Mouse (Mus musculus) embryonic facial prominence, embryonic 11.5 days (tissue): ENCODE measurements at regions not wholly inside any gene's neighbourhood (a gene's known extent, or its start where the extent isn't known, plus 50 kb on each side); places are given as distances from the start of the nearest gene placed in this dataset.

Experiments
- ATAC-seq: fragments of 200-750 bp; cut with Nextera tagmentation; replicated peaks from 2 replicates; pipeline ENCODE4 v1.8.0; 2017; ENCODE audit warnings: low read depth; ENCODE audit not compliant: insufficient number of reproducible peaks, low FRiP score, low TSS enrichment
- DNase-seq: peaks from one replicate; pipeline ENCODE4 v3.0.0-alpha.2; 2015; ENCODE audit warnings: low spot score
- H3K27ac ChIP-seq: fragments of 300-500 bp; sonication (generic); replicated peaks from 2 replicates; pipeline ENCODE4 v1.5.1; 2014; ENCODE audit warnings: mild to moderate bottlenecking, low read depth, low read length, control low read depth
- H3K27me3 ChIP-seq: fragments of 300-500 bp; sonication (generic); 2 replicates; pipeline ENCODE4 v1.6.1; 2014; ENCODE audit warnings: mild to moderate bottlenecking, low read length, moderate library complexity, mixed read lengths; ENCODE audit not compliant: control insufficient read depth, insufficient read depth
- H3K36me3 ChIP-seq: fragments of 300-500 bp; sonication (generic); replicated peaks from 2 replicates; pipeline ENCODE4 v1.6.1; 2014; ENCODE audit warnings: low read depth, mild to moderate bottlenecking, low read length, moderate library complexity, mixed read lengths; ENCODE audit not compliant: control insufficient read depth, insufficient read depth
- H3K4me1 ChIP-seq: fragments of 300-500 bp; sonication (generic); 2 replicates; pipeline ENCODE4 v1.6.1; 2014; ENCODE audit warnings: low read length, mixed read lengths; ENCODE audit not compliant: control insufficient read depth, insufficient read depth
- H3K4me2 ChIP-seq: fragments of 300-500 bp; sonication (generic); 2 replicates; pipeline ENCODE4 v1.6.1; 2014; ENCODE audit warnings: low read depth, mild to moderate bottlenecking, control low read depth, low read length, moderate library complexity
- H3K4me3 ChIP-seq: fragments of 300-500 bp; sonication (generic); 2 replicates; pipeline ENCODE4 v1.5.1; 2014; ENCODE audit warnings: low read depth, low read length, control low read depth
- H3K9ac ChIP-seq: fragments of 300-500 bp; sonication (generic); replicated peaks from 2 replicates; pipeline ENCODE4 v1.6.1; 2014; ENCODE audit warnings: mild to moderate bottlenecking, control low read depth, low read length
- H3K9me3 ChIP-seq: fragments of 300-500 bp; sonication (generic); replicated peaks from 2 replicates; pipeline ENCODE4 v1.6.1; 2016; ENCODE audit warnings: mild to moderate bottlenecking, low read length, inconsistent platforms, mixed read lengths; ENCODE audit not compliant: control insufficient read depth
- WGBS: fragments of 180-500 bp; shearing (Covaris S2); extraction: QIAGEN DNeasy Blood & Tissue Kit; methylation state at CpG from one replicate; pipeline ENCODE4 v1.1.7; 2014; 5-methylcytosine and 5-hydroxymethylcytosine counted together

DNA sequence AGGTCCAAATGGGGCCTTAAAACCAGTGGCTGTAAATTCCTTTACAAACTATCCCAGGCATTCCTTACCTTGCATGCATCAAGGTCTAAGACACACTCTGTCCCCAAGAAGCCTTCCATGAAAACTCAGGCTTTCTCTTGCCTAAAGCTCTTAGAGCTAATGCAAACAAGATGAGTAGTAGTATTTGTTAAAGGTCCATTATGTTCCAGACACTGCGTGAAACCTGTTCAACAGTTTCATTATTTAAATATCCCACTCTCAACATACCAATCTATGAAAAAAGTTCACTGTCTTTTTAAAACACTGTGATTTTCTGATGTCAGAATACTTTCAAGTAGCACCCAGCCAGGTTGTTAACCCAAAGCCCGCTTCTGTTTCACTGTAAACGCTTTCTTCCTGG lies 687.9 kb upstream of the A1bg start:
- no peaks in the 10 kb centered on the region for H3K4me1 ChIP-seq
- no peak overlapping the region for H3K4me3 ChIP-seq
- H3K27me3 ChIP-seq = no peaks in the 10 kb centered on the region
- H3K27ac ChIP-seq = no peak overlapping the region
- ATAC-seq (no peak), DNase-seq (no peak)
- 76% methylated on average over 3 of the region's 3 CpGs for WGBS
- H3K36me3 ChIP-seq = no peaks in the 10 kb centered on the region
- H3K9me3 ChIP-seq = no peaks in the 10 kb centered on the region
- H3K9ac ChIP-seq = no peak overlapping the region
- H3K4me2 ChIP-seq = no peak overlapping the region

- no peak overlapping the region for H3K27ac ChIP-seq
- H3K4me2 ChIP-seq = no peak overlapping the region
- 78% methylated on average over 6 of the region's 6 CpGs for WGBS
- H3K27me3 ChIP-seq = no peaks in the 10 kb centered on the region
- H3K4me1 ChIP-seq = no peaks in the 10 kb centered on the region
- ATAC-seq = no peak
- DNase-seq = no peak
- H3K36me3 ChIP-seq = no peaks in the 10 kb centered on the region
- H3K9me3 ChIP-seq = no peaks in the 10 kb centered on the region
- H3K4me3 ChIP-seq = no peak overlapping the region
- no peak overlapping the region for H3K9ac ChIP-seq
These were observed 686.8 kb upstream of the A1bg start for GRCm38 (mm10) chr15:61609656-61610055.

GRCm38 (mm10) chr15:61608301-61608731 lies 685.5 kb upstream of the A1bg start:
- no peak overlapping the region for H3K27ac ChIP-seq
- no peaks in the 10 kb centered on the region for H3K4me1 ChIP-seq
- no peaks in the 10 kb centered on the region for H3K27me3 ChIP-seq
- no peaks in the 10 kb centered on the region for H3K9me3 ChIP-seq
- no peak overlapping the region for H3K4me2 ChIP-seq
- WGBS = 76% methylated on average over 6 of the region's 6 CpGs
- H3K9ac ChIP-seq = no peak overlapping the region
- H3K4me3 ChIP-seq = no peak overlapping the region
- DNase-seq (no peak), ATAC-seq (no peak)
- H3K36me3 ChIP-seq = no peaks in the 10 kb centered on the region

GRCm38 (mm10) chr15:61599734-61600133 lies 676.9 kb upstream of the A1bg start:
- Histone ChIP-seq H3K27me3 (no peaks in the 10 kb centered on the region), H3K4me2 (no peak overlapping the region), H3K4me3 (no peak overlapping the region), H3K4me1 (no peaks in the 10 kb centered on the region), H3K27ac (no peak overlapping the region), H3K9ac (no peak overlapping the region), H3K36me3 (no peaks in the 10 kb centered on the region), H3K9me3 (no peaks in the 10 kb centered on the region)
- no peak for DNase-seq
- ATAC-seq = no peak
- WGBS = 77% methylated on average over 6 of the region's 6 CpGs

- no peak overlapping the region for H3K9ac ChIP-seq
- H3K27ac ChIP-seq = no peak overlapping the region
- no peaks in the 10 kb centered on the region for H3K4me1 ChIP-seq
- peak; percentile 39 for DNase-seq
- no peak for ATAC-seq
- 34% methylated on average over 4 of the region's 4 CpGs for WGBS
- no peaks in the 10 kb centered on the region for H3K27me3 ChIP-seq
- no peak overlapping the region for H3K4me2 ChIP-seq
- H3K4me3 ChIP-seq = no peak overlapping the region
- H3K9me3 ChIP-seq = no peaks in the 10 kb centered on the region
- H3K36me3 ChIP-seq = no peaks in the 10 kb centered on the region
These were observed 673.5 kb upstream of the A1bg start for GRCm38 (mm10) chr15:61596318-61596717.

DNA sequence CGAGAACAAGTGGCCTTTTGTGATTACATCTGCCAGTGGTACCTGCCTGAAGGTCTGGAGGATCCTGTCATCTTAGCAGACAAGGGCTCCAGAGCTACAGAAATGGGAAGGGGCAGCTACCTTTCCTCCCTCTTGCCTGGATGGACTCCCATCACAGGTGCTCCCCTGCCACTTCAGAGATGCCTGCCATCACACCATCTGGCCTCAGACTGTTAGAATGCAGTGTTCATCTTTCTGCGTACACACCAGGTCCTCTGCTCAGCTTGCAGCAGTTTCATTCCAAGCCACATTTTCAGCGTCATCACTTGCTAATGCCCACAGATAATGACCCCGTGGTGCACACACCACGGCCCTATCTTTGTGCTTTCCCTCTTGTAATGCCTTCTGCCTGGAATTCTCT lies 666.1 kb upstream of the A1bg start:
- 77% methylated on average over 5 of the region's 5 CpGs for WGBS
- no peaks in the 10 kb centered on the region for H3K27me3 ChIP-seq
- no peaks in the 10 kb centered on the region for H3K36me3 ChIP-seq
- H3K27ac ChIP-seq = no peak overlapping the region
- H3K9me3 ChIP-seq = no peaks in the 10 kb centered on the region
- H3K4me3 ChIP-seq = no peak overlapping the region
- ATAC-seq = no peak
- no peak overlapping the region for H3K9ac ChIP-seq
- no peak overlapping the region for H3K4me2 ChIP-seq
- H3K4me1 ChIP-seq = no peaks in the 10 kb centered on the region
- no peak for DNase-seq

DNA sequence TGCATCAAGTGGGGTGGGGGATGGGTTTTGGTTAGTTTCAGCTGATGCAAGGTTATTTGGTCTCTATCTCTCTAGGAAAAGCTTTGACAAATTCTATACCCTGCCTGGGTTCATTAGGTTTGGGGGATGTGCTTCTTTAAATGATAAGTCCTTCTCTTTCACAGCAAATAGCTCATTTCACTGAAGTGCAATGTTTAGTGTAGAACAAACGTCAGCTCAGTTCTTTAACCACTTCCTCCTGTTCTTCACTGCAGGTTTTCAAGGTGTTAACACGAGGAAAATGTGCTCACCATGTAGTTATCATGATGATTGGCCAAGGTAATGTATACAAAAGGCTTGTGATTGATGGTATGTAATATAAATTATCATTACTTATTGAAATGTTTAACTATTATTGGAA lies 659.5 kb upstream of the A1bg start:
- no peak overlapping the region for H3K4me2 ChIP-seq
- H3K36me3 ChIP-seq = no peaks in the 10 kb centered on the region
- 55% methylated on average over 2 of the region's 2 CpGs for WGBS
- H3K4me3 ChIP-seq = no peak overlapping the region
- H3K9me3 ChIP-seq = no peaks in the 10 kb centered on the region
- H3K27ac ChIP-seq = no peak overlapping the region
- H3K27me3 ChIP-seq = no peaks in the 10 kb centered on the region
- ATAC-seq (no peak), DNase-seq (no peak)
- no peak overlapping the region for H3K9ac ChIP-seq
- H3K4me1 ChIP-seq = no peaks in the 10 kb centered on the region

GRCm38 (mm10) chr15:61563347-61563746 lies 640.5 kb upstream of the A1bg start:
- DNase-seq (no peak), ATAC-seq (no peak)
- H3K4me3 ChIP-seq = no peak overlapping the region
- no peaks in the 10 kb centered on the region for H3K4me1 ChIP-seq
- no peak overlapping the region for H3K27ac ChIP-seq
- H3K9me3 ChIP-seq = no peaks in the 10 kb centered on the region
- no peak overlapping the region for H3K4me2 ChIP-seq
- H3K36me3 ChIP-seq = no peaks in the 10 kb centered on the region
- no peak overlapping the region for H3K9ac ChIP-seq
- H3K27me3 ChIP-seq = no peaks in the 10 kb centered on the region

DNA sequence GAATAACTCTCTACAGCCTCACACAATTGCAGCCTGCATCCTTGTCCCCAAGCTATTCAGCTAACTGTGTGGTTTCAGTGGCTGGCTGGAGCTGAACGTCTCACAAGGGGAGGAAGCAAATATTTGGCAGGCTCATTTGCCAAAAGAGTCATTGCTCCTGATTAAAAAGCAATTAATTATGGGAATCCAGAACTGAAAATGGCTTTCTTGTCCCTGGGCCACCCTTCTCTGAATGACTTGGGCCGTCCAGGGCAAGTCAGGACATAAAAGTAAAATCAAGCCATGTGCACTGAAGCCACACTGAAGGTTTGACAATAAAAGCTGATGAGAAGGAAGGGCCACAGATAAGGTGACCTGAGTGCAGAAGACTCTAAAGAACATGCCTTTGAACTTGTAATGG lies 639.4 kb upstream of the A1bg start:
- DNase-seq (no peak), ATAC-seq (no peak)
- H3K4me3 ChIP-seq = no peak overlapping the region
- H3K36me3 ChIP-seq = no peaks in the 10 kb centered on the region
- H3K27ac ChIP-seq = no peak overlapping the region
- no peak overlapping the region for H3K4me2 ChIP-seq
- H3K27me3 ChIP-seq = no peaks in the 10 kb centered on the region
- H3K9me3 ChIP-seq = no peaks in the 10 kb centered on the region
- WGBS = 62% methylated on average over 2 of the region's 2 CpGs
- no peaks in the 10 kb centered on the region for H3K4me1 ChIP-seq
- no peak overlapping the region for H3K9ac ChIP-seq
